Mouse (Mus musculus): ENCODE results near the gene Srp9. TPM values are rescaled to one million over a fixed set of nuclear protein-coding genes. Genes with fewer than 3 reads are reported as not detected.

Gene Srp9
- total RNA-seq (2021), result 10 to 100 TPM; 36.2 to 39.1 TPM
- long read RNA-seq, experiment 1, transcript Srp9-201 (3 exons, 1,367 nt), result major isoform, 67 of 71 reads
- long read RNA-seq, experiment 1, partial matches to known transcripts, result 0 of 71 reads
- long read RNA-seq, experiment 1, other reads (novel, unspliced or antisense), result 0 of 71 reads
- long read RNA-seq, experiment 2, transcript Srp9-201 (3 exons, 1,367 nt), result major isoform, 85 of 89 reads
- long read RNA-seq, experiment 2, partial matches to known transcripts, result 0 of 89 reads
- long read RNA-seq, experiment 2, other reads (novel, unspliced or antisense), result 0 of 89 reads

DNA sequence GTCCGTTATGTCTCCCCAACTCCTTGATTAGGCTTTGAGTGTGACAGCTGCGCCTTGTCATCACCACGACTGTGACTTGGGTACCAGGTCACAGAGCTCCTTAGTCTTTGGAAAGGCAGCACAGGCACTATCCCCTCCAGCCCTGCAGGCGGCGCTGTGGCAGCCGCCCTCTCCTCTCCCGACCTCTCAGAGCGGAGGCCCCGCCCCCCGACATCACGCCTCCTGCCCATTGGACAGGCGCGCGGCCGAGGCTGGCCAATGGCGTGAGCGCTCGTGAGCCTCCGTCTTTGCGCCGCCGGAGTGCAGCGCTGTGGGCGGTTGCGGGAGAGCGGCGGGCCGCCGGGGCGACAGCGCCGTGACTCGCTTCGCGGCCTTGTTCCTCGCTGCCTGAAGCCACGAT, at the start of gene Srp9:
TSS of gene Srp9 (plus strand) at position 232 of the 400 bp plus-strand sequence.
- DNase-seq, result peak; percentile 99
- intact Hi-C loops (cut with DNase I; ENCODE audit: low total_unique reads), result loop anchor here (10.0 kb wide), 1 partner anchor 410 kb away; no protein-coding TSS in a partner anchor

DNA sequence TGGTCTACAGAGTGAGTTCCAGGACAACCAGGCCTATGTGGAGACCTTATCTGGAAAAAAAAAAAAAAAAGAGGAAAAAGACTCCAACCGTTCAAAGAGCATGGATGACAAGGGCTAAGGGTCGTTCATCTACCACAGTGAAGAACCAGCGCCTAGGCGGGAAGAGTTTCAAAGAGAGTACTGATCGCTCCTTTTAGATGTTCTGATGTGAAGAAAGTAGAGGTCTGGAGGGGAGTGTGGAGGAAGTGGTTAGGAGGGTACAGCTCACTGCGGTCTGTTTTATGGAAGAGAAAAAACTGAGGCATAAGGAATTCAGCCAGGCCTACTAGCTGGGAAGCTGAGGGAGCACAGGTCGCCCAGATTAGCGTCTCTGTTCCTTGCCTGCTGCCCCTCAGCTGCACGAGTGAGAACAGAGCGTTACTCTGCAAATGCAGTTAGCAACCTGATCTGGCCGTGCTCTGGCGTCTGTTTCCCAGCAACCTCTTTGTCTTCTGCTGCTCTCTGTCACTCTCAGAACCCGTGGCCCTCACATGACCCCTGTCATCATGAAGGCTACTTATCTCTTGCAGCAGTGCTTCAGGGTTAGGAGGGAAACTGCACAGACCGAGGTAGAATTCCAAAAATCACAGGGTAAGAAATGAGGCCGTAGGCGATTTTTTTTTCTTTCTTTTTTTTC, 42.7 kb upstream of the Srp9 start:
- DNase-seq, result no peak

DNA sequence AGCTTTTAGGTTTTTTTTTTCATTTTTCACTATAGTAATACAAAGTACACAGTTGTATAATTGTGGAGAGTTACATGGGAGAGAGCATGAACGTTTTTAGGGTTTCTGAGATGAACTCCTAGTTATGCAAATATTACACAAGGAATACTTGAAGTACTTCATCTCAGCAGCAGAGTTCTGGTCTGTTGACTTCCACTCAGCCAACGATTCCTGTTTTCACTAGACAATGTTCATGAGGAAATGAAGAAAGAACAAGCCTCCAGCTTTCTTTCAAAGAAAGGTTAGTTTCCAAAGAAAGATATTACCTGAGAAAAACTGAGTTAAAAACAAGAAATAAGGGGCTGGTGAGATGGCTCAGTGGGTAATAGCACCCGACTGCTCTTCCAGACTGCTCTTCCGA, 41.1 kb upstream of the Srp9 start:
- intact Hi-C loops (cut with DNase I; ENCODE audit: low total_unique reads), result no loop called here
- DNase-seq, result no peak

More for the DNA sequence above, 42.7 kb upstream of the Srp9 start:
- intact Hi-C loops (cut with DNase I; ENCODE audit: low total_unique reads), result no loop called here

DNA sequence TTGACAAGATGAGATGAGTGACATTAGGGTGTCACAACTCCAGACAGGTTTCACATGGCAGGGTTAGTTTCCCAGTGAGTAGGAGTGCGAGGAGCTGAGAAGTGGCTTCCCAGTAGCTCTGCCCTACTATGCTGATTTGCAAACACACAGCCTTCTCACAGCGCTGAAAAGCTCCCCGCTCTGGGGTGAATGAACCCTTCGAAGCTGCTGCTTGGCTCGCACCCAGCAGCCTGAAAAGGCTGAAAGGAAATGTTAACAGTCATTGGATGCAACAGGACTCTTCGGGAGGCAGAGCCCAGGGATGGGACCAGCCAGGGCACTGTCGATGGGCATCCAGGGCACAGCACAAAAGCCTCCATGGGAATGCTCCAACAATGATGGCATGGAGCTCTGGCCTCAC, 37.8 kb upstream of the Srp9 start:
- DNase-seq, result no peak
- intact Hi-C loops (cut with DNase I; ENCODE audit: low total_unique reads), result no loop called here

DNA sequence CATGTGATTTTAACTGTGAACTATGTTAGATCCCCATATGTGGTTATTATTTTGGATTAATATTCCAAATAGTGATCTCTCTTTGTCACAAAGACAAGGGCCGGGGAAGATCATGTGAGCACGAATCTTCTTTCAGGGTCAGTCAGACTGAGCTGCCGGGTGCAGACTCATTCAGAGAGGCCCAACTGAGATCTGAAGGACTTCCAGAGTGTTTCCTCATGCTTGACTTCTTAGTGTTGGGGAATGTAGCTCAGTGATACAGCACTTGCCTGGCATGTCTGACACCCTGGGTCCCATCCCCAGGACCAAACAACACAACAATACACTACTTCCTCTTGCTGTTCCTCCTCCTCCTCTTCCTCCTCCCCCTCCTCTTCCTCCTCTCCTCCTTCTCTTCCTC, 37.2 kb upstream of the Srp9 start:
- intact Hi-C loops (cut with DNase I; ENCODE audit: low total_unique reads), result no loop called here
- no peak for DNase-seq

DNA sequence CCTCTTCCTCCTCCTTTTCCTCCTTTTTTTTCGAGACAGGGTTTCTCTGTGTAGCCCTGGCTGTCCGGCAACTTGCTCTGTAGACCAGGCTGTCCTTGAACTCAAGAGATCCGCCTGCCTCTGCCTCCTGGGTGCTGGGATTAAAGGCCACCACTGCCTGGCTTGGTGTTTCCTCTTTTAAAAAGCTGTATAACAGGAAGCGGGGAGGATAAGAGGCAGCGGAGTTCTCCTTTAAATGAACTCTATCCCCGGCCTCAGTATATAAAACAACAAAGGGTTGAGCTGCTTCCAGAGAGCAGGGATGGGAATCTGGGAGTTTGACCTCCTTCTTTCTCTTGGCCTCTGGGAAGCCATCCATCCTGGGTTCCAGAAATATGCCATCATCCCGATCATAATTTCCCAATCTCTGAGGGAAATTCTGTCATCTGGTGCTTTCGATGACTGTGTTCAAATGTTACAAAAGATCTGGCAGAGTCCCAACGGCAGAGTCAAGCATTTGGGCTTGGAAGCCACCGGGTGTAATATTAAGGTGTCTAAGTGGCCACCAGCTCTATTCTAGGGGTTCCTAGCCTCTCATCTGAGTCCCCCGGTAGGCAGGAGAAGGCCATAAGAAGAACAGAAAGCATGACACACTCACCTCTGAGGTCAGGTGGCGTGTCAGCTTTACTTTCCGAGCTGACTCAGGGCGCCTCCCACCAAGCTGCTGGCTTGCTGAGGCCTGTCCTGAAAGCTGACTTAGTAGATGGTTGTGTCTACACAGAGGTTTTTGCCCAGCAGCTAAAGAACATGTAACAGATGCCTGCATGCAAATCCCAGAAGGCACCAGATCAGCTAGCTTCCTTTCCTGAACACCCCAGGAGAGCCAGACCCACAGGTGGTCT, 36.5 kb upstream of the Srp9 start:
- intact Hi-C loops (cut with DNase I; ENCODE audit: low total_unique reads), result no loop called here

DNA sequence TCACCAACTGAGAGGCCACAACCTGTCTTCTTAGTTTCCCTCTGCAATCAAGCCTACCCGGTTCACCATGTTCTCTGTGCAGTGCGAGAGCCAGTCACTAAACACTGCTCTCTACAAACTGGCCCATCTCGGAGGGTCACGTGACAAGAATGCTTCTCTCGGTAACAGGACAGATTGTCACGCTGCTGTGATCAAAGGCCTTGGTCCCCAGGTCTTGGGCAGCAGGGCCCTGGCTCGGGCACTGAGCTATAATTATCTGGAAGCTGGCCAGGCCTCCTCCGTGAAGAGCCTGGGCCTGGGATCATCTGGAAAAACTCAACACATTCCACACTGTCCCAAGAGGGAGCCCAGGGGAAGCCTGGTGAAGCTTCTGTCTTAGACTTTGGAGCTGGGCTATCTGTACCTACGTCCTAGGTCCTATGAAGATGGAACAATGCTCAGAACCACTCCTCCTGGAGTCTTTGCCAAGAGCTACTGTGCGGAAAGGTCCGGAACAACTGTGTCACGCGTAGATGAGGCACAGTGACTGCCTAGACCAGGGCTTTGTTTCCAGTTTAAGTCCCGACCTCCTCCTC, 35.6 kb upstream of the Srp9 start:
- intact Hi-C loops (cut with DNase I; ENCODE audit: low total_unique reads), result no loop called here
- DNase-seq, result no peak

More for the DNA sequence above, 36.5 kb upstream of the Srp9 start:
- DNase-seq, result no peak

DNA sequence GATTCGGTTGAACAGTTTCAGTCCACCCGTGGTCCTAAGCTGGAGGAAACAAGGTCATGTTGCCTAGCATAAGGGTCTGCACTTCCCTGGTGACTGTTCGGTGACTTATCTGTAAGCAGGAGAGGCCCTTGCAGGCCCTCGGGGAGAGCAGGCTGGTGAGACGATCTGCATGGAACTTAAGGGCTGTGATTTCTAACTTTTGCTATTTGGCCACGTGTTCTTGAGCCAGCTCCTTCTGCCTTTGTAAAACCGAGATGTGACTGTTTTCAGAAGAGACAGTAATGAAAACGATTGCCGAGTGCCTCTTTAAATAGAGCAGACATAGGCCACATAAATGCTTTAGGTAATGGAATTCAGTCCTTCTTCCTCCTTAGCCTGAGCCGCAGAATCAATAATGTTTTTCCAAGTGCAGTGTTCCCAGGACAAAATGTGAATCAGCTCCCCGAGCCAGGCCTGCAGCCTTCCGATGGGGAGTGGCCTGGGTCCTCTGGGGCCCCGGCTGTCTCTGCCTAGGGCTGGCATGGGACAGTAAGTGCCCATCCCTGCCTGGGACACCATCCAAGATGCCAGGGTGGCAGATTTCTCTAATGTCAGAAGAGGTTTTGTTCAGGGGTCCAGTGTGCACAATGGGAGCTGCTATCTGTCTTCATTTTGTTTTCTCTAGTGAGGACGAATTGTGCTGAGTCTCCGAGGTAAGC, 34.8 kb upstream of the Srp9 start:
- DNase-seq, result no peak
- intact Hi-C loops (cut with DNase I; ENCODE audit: low total_unique reads), result no loop called here

DNA sequence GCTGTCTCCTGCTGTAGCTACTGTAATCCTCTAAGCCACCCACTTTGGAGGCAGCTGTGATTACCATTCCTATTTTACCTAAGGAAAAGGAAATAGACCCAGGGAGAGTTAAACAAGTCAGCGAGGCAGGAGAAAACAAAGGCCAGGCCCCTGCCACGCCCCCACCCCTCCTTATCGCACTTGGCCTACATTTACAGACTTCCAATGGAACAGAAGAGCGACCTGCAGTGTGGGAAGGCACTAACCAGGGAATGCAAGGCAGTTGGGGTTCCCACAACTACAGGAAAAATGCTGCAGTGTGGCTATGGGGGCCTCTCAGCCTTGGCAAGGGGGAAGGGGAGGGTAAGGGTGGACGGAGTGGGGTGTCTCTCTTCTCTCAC, 34.2 kb upstream of the Srp9 start:
- DNase-seq, result no peak
- intact Hi-C loops (cut with DNase I; ENCODE audit: low total_unique reads), result no loop called here

DNA sequence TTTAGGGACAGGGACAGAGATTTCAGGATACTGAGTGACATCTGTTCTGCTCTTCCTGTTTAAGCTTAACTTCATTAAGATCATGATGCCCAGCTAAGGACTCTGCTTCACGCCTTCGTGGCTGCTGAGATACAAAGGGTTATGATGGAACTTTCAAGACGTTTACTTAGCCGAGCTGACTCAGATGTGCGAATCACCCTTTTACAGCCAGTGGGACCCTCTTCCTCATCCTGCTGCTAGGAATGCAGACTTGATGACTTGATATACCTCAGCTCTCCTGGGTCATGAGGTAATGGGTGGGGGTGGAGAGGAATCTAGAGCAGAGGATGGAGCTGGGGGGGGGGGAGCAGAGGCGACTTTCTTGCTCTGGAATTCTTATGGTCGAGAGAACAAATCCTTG, 33.3 kb upstream of the Srp9 start:
- intact Hi-C loops (cut with DNase I; ENCODE audit: low total_unique reads), result no loop called here
- DNase-seq, result no peak

DNA sequence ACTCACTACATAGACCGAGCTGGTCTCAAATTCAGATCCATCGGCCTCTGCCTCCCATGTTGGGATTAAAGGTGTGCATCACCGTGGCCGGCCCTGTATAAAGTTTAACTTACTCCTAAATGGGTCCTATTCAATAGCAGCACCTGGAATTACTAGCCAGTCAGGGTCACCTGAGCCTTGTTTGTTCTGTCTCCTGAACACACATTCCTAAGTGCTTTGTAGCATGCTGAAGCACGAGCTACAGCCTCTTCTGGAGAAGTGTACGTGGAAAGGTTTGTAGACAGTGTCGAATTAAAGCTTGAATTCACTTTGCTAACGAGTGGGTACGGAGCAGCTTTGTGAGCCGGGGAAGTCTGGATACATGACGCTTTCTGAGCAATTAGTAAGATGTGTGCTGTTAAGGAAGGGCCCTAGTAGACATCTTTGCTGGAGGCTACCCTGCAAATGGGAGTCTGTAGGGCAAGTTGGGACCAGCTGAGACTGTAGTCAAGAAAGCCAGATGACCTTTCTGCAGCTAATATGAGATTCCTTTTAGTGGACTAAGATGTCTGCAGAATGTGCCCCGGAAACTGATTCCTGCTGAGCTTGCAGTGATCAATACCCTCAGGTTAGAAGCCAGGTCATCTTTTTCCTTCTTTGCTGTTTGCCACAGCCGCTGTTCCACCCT, 32.7 kb upstream of the Srp9 start:
- intact Hi-C loops (cut with DNase I; ENCODE audit: low total_unique reads), result no loop called here
- no peak for DNase-seq

DNA sequence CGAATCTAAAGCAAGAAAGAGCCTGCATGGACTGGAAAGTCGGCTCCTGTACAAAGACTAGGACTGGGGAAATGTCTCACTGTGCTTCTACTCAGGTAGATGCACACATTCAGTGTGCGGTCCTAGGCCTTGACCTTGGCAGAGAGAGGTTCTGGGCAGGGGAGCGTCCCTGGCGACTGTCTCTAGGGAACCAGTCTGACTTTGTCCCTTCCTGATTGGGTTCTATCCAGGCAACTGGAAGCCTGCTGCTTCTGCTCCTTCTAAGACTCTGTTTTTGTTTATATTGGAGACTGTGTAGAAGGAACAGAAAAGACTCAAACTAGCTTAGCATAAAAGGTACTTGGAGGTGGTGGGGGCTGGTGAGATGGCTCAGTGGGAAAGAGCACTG, 32.1 kb upstream of the Srp9 start:
- intact Hi-C loops (cut with DNase I; ENCODE audit: low total_unique reads), result no loop called here
- DNase-seq, result no peak

DNA sequence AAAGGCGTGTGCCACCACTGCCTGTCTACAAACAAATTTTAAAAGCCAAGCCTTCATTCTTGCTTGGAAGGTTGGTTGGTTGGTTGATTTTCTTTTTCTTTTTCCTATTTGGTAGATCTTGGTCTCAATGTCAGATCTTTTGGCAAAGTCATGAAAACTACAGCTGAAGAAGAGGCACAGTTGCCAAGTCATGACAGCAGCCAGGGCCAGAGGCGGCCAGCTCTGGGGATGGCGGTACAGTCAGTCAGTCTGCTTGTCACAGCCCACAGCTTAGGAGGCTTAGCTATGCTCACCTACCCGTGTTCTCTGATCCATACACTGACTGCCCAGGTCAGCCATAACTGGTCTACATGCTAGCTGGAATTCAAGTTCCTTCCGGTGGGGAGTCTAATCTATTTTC, 31.1 kb upstream of the Srp9 start:
- DNase-seq, result peak; percentile 39
- intact Hi-C loops (cut with DNase I; ENCODE audit: low total_unique reads), result no loop called here

DNA sequence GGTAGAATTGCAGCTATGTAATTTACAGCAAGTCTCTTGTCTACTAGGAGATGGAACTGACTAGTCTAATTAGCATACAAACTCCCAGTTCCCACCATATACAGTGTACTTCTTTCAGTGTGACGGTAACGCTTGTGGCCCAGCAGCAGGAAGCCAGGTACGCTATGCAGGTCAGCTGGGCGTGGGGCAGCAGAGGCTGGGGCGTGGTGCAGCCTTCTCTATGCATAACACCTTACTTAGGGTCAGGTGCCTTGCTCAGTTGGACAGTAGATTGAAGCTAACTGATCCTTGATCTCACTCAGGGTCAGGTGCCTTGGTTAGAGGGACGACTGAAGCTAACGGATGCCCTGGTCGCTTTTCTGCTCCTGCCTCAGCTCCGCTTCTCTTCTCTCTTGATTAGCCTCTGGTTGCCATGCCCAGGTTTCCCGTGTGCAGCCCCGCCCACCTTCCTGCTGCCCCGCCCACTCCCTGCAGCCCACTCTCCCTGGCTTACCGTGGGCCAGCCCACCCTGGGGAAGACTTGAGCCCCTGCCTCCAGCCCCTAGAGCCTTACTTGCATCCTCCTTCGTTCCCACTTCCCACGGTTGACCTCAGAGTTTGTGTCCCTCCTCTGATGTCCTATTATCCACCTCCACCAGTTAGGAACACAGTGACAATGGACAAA, 29.9 kb upstream of the Srp9 start:
- intact Hi-C loops (cut with DNase I; ENCODE audit: low total_unique reads), result no loop called here
- no peak for DNase-seq

DNA sequence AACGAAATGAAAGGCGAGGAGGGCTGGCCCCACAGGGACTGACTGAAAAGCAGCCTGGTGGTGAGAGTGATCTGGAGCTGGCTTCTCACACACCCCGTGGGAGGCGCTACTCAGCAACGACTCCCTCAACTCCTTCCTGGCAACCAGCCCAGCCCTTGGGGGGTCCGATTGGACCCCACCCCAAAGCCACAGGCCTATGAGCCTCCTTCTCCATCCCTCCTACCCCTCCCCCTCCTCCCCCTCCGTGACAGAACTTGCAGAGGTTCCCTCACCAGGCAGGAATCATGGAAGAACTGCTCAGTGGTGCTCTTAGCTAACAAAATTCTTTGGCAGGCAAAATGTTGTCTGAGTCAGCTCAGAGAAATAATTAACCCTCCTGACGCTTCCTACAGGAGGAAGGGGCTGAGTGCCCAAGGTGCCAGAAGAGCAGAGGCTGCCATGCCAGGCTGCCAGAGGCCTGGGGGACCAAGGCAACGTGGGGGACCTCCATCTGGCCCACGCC, 29.2 kb upstream of the Srp9 start:
- peak; percentile 63 for DNase-seq
- intact Hi-C loops (cut with DNase I; ENCODE audit: low total_unique reads), result no loop called here

DNA sequence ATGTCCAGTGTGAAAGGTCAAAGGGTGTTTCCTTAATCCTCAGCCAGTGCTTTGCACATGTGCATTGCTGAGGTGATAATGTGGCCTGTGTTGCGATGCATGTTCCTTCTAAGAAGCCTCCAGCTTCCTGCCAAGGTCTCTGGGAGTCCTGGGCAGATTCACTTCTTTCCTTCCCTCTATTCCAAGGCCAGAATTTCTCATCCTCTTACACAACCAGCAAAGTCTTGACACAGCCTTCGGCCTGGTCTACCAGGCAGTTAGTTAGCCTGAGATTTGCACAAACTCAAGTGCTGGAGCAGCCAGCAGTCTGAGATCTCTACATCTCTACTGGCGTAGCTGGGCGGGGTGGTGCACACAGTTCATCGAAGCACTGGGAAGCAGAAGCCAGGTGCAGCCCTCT, 27.8 kb upstream of the Srp9 start:
- intact Hi-C loops (cut with DNase I; ENCODE audit: low total_unique reads), result no loop called here
- no peak for DNase-seq

DNA sequence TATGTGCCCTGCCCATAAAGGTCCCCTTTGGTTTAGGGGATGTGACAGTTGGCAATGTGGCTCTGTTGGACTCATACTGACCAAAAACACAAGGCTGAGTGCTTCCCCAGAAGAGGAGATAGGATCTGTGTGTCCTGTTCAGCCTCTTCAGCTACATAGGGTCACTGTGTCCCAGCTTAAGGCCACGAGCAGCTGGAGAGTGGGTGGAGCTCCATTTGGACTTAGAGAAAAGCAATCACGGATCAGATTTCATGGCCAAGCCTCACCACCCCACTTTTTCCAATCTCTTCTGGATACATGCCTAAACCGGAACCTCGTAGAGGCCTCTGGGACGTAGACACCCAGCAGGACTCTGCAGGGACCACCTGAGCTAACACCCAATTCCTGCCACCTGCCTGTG, 25.5 kb upstream of the Srp9 start:
- DNase-seq, result no peak
- intact Hi-C loops (cut with DNase I; ENCODE audit: low total_unique reads), result no loop called here

DNA sequence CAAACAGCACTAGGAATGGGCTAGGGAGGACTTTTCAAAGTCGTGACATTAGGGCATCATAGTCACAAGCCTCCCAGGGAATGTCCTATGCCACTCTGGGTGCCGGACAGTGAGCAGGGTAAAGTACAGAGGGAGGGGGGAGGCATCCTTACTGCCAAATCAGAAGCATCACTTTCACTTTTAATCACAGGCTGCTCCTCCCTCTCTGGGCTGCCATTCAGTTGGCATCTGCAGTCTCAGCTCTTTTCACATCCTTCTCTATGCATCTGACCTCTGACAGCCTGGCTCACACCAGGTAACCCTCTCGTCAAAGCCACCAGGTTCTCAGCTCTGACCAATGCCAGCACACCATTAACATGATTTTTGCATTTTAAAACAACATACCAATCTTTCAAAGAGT, 24.1 kb upstream of the Srp9 start:
- intact Hi-C loops (cut with DNase I; ENCODE audit: low total_unique reads), result no loop called here
- DNase-seq, result no peak

All from gastrocnemius, postnatal 14 days (tissue).